Mouse (Mus musculus): ENCODE measurements around the gene Trim5.

DNA sequence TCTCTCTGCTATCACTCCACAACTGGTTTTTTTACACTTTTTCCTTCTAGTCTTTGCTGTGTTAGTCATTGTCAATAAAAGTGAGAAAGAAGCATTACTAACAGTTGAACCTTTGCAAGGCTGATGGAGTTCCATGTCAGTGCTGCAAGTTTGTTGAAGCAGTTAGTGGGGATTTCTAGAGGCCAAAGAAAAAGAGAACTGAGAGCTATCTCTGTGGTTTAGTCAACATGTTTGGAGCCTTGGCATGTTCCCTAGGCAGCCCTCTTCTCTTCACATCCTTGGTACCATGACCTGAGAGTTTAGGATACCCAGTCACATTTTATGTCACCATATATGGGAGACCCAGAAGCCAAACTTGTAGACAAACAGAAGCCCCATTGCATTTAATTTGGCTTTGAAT lies 47.0 kb downstream of the Trim5 start:
- TF ChIP-seq CTCF (IDR thresholded peaks at IDR 0.05; ENCODE audit: borderline replicate concordance, insufficient read depth, low read length) (no peak), POLR2A (IDR thresholded peaks at IDR 0.05; ENCODE audit: low read depth, low read length) (no peak)

Measured in embryonic fibroblast, embryonic 13.5 days (primary cell).